Mouse (Mus musculus): ENCODE measurements around the gene Wnt5a.

Gene Wnt5a

DNA sequence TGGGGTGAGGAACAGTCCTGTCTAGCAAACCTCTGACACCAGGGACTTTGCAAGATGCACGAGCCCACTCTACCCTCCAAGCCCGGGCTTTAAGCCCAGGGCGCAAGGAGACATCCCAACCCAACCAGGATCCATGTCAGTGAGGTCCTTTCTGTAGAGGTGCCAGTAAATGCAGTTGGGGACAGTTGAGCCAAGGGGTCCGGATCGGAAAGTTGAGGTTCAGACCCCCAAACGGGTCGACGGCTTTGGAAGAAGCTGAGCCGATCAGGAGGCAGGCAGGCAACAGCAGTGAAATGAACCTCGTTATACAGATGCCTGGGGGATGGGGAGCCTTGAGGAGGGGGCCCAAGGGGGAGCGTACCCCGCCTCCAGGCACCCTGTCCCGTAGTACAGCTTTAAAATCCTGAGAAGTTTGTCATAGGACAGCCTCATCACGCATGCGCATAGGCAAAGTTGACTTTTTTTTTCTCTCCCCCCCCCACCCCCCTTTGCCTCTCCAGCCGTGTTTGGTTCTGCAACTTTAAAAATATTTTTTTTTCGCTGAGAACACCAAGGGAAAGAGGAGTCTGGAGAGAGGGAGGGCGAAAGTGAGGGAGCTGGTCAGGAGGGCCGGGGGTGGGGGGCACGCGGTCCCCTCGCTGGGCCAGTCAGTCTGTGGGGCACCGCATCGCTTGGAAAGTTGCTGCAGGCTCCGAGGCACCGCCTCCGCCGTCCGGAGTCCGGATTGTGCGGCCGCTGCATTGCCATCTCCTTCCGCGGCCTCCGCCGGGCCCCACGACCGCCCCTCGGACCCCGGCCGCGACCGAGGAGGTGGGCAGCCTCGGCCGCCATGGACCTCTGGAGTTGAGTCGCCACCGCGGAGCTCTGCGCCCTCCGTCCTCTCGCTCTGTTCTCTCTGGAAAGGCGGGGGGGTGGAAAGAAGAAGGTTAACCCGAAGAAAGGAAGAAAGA is at the start of gene Wnt5a:
Gene Wnt5a (plus strand): TSS at position 650 of the 950 bp plus-strand sequence.
- DNase-seq, result peak; percentile 56

DNA sequence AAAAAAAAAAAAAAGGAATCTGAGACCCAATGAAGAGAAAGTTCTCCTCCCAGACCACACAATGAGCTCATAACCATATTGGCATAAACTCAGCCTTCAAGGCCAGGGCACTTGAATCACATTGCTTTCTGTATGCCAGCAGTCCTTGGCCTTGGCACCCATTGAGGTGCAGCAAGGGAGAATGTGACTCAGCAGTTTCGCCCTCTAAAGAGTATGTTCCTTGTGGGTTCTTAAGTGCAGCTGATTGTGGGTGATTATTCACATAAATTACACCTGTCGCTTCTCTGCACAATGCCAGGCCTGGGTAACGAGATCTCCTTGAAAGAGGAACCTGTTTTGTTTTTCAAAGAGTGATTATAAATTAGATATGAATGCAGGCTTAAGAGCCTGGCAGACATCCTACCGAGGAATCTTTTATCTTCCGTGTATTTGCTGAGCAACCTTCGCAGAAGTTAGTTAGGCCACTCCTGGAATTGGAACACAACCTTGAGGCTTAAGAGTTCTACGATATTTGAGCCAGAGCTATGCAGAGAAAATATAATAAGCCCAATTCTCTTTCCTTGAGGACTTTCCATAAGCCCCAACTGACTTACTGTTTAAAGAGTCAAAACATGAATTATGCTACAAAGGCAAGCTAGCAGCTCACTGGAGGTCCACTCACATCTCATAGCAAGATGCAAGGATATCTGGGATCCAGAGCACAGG is 48.0 kb upstream of the Wnt5a start:
- no peak for DNase-seq

DNA sequence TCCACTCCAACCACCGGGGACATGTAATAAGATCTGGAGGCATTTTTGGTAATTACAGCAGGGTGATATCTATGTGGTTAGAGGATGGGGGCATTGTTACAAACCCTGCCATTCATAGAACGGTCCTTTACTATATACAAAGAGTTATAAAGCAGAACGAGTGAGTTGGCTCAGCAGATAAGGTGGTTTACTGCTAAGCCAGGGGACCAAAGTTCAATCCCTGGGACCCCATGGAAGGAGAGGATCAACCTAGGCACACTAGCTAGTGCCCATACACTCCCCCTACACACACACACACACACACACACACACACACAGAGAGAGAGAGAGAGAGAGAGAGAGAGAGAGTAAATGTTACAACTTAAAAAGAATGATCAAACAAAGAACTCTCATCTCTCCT is 47.1 kb upstream of the Wnt5a start:
- DNase-seq, result no peak

DNA sequence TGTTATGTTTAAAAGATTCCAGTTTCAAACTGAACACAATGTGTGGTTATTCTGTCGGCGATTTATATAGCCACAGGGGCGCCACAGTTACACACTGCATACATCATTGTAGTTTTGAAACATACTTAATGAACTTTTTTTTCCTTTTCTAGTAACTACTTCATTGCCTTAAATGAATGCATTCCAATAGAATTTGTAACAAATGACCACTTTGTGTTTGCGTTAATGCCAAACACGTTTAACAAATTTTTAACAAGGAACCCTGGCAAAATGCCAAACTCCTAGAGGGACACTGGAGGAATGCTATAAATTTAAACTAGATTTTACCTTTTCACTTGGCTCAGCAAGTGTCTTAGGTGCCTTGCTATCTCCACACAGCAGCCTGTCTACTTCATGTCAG is 36.6 kb upstream of the Wnt5a start:
- no peak for DNase-seq

DNA sequence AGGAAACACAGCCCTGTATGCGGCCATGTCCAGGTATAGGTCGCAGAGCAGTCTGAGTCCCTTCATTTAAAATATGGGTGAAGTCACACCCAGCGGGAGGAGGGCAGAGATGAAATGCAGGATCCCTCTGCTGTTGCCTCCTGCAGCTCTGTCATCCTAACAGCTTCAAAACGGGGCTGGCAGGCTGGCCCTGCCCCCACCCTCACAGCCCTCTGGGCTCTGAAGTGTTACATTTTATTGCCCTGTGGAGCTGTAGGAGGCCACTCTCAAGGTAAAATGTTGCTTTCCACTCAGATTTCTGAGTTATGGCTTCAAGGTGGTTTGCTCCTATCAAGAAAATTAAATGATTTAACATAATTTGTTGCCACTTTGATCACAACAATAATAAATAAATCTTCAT is 34.9 kb upstream of the Wnt5a start:
- no peak for DNase-seq

DNA sequence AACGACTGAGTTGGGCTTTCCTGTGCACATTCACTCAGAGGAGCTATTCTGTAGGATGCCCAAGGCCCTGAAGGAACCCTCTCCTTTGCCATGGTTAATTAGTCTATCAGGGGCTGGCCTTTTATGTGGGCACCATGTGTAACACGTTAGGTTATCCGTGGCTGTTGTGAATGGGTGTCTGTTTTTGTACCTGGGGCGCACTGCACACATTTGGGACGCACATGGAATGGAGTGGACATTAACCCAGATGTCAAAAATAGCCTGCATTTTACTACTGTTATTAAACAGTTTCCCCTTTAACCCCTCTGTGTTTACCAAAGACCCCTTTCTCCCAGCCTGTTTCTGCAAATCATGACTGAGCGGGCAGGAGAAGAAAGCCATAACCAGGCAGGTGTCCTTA is 34.3 kb upstream of the Wnt5a start:
- no peak for DNase-seq

DNA sequence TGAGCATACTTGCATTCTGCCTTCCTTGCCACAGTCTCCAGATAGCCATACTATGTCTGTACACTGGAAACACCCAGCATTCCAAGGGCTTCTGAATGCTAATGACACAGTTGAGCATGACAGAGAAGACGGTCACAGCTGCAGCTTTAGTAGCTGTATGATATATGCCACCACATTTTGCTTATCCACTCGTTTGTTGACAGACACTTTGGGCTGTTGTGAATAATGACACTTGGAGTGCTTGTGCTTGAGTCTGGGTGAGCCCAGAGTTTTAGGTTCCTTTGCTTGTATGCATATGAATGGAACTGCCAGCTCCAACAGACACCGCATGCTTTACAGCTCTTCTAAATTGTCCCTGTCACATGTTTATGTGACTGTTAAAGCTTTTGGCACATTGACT is 29.5 kb upstream of the Wnt5a start:
- no peak for DNase-seq

DNA sequence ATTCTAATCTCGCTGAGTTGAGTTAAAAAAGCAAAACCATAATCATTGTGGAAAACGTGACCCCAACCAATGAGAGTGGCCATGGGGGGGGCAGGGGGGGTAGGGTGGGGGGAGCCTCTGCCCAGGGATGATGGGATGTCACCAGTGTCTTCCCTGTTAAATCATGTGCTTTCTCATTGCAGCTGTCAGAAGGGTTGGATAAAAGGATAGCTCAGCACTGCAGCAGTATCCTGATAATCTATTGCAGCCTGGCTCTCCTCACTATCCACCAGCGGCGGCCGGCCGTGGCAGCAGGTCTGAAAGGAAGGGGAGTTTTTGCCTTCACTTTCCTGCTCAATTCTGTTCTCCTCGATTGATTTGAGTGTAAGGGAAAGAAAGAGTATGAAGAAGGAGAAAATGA is 29.1 kb upstream of the Wnt5a start:
- no peak for DNase-seq

DNA sequence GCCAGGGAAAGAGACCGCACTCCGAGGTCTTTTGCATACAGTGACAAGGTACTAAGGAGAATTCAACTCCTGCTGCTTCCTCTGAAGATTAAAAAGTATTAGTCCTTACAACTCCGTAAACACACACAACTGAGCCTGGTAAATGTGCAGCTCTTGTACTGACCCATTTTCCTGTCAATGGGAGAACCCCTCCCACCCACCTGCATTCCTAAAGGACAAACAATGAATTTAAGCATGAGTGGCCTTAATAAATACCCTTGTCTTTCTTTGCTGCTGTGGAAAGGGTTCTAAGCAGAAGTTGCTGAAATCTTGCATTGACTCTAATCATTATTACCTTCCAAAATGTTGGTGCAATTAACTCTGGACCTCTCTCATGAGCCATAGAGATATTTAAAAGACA is 27.8 kb upstream of the Wnt5a start:
- DNase-seq, result no peak

DNA sequence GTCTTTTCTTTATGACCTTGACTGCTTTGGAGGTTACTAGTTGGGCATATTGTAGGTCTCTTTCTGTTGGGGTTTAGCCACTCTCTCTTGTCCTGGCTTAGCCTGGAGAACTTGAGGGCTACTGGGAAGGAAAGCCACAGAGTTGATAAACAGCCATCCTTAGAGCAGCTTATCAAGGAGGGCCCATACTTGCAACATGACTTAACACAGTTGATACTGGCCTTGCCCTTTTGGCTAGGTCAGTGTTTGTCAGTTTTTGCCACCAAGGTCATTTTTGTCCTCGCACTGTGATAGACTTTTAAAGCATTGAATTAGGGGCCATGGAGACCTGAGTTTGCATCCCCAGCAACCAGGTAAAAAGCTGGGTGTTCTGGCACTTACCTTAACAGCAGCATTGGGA is 23.7 kb upstream of the Wnt5a start:
- DNase-seq, result no peak

DNA sequence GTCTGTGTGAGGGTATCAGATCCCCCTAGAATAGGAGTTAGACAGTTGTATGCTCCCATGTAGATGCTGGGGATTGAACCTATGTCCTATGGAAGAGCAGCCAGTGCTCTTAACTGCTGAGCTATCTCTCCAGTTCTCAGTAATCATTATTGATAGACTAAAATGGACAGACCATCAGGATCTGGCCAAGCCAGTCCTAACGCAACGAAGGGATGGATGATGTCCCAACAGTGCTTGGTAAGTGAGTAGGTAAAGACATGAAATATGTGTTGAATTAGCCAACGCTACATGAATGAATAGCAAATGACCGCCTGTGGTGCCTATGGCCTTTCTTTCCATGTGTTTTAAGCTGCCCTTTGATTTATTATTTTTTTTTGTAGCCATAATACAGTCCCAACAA is 10.7 kb upstream of the Wnt5a start:
- DNase-seq, result no peak

DNA sequence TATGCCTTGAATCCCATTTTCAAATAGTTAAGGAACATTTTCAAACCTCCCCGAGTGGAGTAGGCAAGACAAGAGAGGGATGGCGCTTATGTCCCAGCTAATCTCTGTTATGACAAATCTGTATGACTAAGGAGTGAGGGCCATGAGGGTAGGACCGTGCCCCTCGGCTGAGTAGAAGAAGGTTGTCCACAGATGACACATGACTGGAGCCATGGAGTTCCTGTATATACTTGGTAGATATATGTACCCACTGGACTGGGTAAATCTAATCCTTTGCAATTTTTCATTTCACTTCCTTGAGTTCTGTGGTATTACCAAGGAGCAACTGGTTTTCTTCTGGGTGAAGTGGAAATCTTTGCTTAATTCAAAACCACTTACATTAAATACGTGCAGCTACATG is 10.3 kb upstream of the Wnt5a start:
- DNase-seq, result no peak

DNA sequence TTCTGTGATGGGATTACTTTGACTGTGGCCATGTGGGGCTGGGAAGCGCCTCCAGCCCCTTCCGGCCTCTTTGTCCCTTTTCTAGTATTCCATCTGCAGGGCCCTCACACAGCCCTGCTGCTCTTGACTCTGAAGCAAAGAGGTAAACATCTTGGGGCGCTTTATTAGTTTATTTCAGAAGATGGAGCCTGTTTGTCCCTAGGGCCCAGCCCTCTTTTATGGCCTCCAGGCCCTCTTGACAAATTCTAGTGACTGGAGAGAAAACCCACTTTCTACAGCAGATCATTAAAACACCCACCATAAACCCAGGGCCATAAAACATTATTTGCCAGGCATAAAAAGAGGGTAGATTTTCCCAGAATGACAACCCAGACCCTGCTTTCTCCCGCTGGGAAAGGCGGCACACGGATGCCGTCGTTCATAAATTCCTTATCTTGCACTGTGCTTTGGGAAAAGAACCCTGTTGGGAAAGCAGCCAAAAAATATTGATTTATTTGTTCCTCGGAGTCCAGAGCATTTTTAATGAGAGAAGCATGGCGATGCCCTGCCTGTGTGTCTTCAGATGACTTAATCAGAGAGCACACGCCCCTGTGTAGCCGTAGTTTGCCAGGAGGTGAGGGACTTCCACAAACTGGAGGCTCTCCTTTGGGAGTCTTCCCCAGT is 3.2 kb upstream of the Wnt5a start:
- DNase-seq, result no peak

DNA sequence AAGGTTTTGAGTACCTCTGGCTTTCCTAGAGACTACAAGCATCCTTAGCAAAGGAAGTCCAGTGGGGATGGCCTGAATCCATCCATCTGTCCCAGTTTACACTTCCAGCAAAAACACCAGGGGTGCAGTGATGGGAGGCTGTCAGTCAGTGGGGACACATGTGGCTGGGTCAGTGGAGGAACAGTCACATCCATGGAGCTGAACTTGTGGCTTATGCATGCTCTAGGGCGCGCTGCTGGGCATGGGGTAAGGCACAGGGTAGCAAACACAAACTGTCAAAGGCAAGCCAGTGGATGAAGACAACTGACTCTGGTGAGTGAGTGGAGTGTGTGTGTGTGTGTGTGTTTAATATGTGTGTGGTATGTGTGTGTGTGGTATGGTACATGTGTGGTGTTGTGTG is 1.3 kb upstream of the Wnt5a start:
- DNase-seq, result no peak

DNA sequence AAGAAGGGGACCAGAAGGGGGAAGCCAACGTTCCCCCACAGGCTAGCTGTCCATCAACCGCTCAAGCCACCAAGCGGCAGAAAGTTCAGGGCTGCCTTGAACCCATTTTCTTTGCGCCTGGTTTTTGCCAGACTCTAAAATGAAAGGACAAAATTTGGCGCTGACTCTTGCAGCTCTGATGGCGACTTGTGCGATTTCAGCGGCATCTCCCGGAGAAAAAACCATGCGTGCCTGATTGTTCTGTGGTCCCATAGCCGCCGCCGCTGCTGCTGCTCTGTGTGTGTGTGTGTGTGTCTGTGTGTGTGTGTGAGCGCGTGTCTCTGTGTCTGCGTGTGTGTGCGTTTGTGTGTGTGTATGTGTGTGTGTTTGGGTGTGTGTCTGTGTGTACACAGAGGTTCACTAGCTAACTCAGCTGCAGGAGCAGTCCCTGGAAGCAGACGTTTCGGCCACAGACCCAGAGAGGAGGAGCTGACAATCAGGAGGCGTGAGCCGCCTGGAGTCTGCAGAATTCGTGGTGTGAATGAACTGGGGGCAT is 568 bp downstream of the Wnt5a start:
- peak; percentile 57 for DNase-seq

DNA sequence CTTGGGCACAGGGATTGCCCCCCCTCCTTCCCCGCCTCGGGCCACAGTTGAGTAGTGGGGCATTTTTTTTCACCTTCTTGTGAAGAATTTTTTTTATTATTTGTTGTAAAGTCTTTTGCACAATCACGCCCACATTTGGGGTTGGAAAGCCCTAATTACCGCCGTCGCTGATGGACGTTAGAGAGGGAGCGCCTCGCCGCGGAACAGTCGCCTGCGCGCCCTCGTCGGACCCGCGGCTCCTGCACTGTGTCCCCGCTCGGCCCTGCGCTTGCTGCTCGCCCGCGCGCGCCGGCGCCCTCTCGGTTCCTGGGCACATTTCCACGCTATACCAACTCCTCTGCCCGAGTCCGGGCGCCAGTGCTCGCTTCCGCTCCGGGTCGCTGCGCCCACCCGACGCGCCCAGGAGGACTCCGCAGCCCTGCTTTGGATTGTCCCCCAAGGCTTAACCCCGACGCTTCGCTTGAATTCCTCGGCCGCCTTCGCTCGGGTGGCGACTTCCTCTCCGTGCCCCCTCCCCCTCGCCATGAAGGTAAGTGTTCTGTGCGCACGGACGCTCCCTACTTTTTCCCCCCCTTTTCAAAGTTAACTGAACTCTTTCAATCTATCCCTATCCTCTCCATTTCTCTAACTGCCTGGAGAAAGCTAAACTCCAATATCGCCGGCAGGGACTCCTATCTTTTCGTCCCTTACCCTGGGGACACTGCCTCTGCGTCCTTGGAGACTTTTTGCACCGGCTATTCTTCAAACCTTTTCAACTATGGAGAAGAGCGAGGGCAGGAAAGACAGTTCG is 1.2 kb downstream of the Wnt5a start:
- DNase-seq, result peak; percentile 68

DNA sequence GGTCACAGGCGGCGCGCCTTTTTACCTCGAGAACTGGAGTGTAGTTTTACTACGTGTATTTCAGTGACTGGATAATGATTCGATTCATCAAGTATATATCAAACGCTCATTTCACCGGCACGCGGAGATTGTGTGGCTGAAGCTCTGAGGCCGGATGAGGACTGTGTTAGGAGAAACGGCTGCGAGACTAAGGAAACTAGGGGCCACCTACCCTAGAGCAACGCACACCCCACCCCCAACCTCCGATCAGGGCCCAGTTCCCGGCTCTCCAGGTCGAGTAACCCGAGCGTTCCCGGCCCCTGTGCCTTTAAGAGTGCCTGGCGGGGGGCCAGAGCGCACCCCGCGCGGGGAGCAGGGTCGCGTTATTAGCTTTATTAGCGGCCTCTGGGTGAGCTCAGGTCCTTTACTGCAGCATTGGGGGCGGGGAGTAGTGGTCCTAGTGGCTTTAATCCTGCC is 1.9 kb downstream of the Wnt5a start:
- peak; percentile 69 for DNase-seq

DNA sequence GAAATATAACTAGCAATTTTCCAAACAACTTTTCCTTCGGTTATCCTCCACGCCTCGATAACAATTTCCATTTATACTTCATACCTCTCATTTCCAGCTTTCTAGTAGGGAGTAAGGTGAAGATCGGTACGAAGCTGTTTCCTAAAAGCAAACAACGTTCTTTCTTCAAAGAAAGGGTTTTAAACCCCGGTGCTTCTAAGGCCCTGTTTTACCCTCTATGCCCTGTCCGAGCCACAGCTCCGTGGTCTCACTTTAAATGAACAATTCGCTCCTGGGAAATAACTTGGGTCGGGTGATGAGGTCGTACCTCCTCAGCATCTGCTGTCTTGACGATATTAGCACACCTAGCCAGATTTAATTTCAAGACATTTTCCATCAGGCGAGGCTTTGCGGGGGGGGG is 2.5 kb downstream of the Wnt5a start:
- no peak for DNase-seq

DNA sequence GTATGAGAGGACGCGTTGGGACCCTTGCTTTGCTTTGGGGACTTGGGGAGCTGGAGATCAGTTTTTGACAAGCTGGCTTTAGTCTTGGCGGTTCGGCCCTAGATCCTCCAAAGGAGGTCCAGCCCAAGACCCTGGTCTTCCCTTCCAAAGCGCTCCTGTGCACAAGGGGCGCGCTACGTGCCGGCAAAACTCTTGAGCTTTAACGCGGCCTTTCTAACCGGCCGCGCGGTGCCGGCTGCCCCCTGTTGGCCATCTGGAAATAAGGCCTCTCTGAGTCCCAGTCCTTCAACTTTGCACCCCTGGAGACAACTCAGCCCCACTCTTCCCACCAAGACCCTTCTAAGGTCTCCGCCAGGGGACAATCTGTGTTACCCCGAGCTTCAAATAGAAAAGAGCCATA is 2.9 kb downstream of the Wnt5a start:
- DNase-seq, result peak; percentile 82

DNA sequence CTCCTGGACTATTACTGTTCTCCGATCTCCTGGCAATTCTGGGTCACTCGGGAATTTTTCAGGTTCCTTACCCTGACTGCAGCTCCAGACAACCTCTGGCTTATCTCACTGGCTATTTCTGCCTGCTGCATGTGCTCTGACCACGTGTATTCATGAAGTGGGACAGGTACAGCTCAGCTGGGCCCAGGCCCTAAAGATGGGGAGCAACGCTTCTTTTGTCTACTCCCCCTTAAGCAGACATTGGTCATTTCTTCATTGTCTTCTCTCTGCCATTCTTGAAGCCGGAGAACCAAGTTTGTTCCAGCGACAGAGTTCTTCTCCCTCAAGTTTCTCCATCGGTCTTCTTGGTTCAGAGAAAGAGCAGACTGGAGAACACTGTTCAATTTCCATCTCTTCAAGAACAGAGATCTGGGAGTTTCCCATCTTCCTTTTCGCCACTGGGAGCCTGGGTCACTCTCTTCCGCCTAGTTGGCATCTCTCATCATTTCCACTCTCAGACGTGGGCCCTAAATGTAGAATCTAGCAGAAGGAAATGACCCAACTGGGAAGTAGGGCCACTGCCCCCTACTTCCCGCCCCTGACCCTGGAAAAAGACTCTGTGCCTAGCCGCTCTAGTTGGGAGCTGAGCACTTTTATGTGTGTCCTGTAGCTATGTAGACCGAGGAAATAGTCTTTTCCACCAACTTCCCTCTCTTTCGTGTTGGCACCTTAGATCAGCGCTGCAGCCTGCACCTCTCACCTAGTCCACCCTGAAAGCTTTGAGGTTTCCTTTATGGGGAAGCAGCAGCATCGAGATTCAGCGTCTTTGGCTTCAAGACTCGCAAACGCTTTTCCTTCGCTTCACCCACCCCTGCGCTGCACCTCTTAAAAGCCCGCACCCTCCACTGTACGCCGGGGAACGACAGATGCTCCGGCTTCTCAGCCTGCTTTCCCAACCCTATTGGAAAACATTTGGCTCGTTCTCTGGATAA is 4.0 kb downstream of the Wnt5a start:
- no peak for DNase-seq
